Mouse (Mus musculus) stomach, postnatal 0 days (tissue): ENCODE measurements around the gene Ss18l1.

Source experiments
- CTCF ChIP-seq: IDR thresholded peaks from 2 replicates; pipeline ENCODE4 v1.5.1; 2016; ENCODE audit warnings: antibody characterized with exemption, low read depth, mild to moderate bottlenecking, moderate library complexity
- EP300 ChIP-seq: optimal IDR thresholded peaks from 2 replicates; pipeline ENCODE3; 2016; ENCODE audit warnings: antibody characterized with exemption

GRCm38 (mm10) chr2:180115279-180115678 lies 73.0 kb downstream of the Ss18l1 start:
- TF ChIP-seq CTCF (no peak), EP300 (no peak)
